ENCODE assay signal across 19 mouse cellular contexts in the genomic region with DNA sequence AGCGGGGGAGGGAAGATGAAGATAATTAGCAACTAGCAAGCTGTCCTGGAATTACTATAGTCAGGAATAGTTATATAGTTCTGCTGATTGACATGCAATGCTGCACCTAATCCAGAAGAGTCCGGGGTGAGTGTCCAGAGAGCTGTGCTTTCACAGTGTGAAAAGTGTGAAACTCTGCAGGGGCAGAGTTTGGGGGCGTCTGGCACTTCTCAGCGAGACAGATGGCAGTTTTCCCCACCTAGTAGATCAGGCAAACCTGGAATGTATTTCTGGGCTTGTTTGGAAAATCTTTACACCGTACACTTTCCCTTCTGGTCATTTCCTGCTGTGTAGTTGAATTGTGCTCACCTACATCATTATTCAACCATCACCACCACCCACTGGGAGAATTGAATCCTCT.
DNase-seq lines count a peak whose midpoint lies in the region; ATAC-seq lines count a peak whose summit lies in the region.
"Had no signal": no experiment of that assay in that cellular context is flagged by ENCODE, and none has a peak within 500 bp of the region (broad histone marks: within the 10 kb centered on the region; RNA-seq: fewer than 3 reads in every experiment).

No protein-coding gene starts in this region.

- intact Hi-C loops in left cerebral cortex, postnatal 4 days (cut with DNase I): no loop called here

- peak; percentile 35 for DNase-seq in forebrain, embryonic 14.5 days (ENCODE audit: low spot score)
- no peak for DNase-seq in forebrain, embryonic 11.5 days (ENCODE audit: low spot score)
- peak; percentile 22 to 31 for DNase-seq in left cerebral cortex, adult 18-20 months (ENCODE audit: low spot score in 2 of 2)
- no peak for DNase-seq in left cerebral cortex, postnatal 4 days
- peak; percentile 25 to 44 for DNase-seq in right cerebral cortex, adult 2 months (ENCODE audit: low spot score in 2 of 2)
- DNase-seq in right cerebral cortex, postnatal 36 days (ENCODE audit: low spot score in 2 of 2): no peak
- no peak for DNase-seq in liver, embryonic 11.5 days (ENCODE audit: low spot score)
- DNase-seq: cerebellum, adult 11-12 months; cerebellum, adult 9-10 months; cerebellum, postnatal 36 days; gastrocnemius, postnatal 10 days; heart, postnatal 10 days; heart, postnatal 4 days; kidney, adult 11 months had no signal

- no peaks in the 10 kb centered on the region for H3K4me1 ChIP-seq in forebrain, embryonic 14.5 days (ENCODE audit: control insufficient read depth, insufficient read depth, low read length)
- no peaks in the 10 kb centered on the region for H3K4me1 ChIP-seq in forebrain, embryonic 11.5 days (replicated peaks; ENCODE audit: control insufficient read depth, insufficient read depth, low read length)
- H3K4me1 ChIP-seq in liver, embryonic 11.5 days (replicated peaks; ENCODE audit: control insufficient read depth, insufficient read depth, low read length): no peaks in the 10 kb centered on the region
- H3K4me1 ChIP-seq: embryonic facial prominence, embryonic 15.5 days; heart, embryonic 10.5 days; hindbrain, embryonic 12.5 days had no signal

- no peak overlapping the region for H3K4me2 ChIP-seq in forebrain, embryonic 14.5 days (ENCODE audit: low read length)
- no peak overlapping the region for H3K4me2 ChIP-seq in forebrain, embryonic 11.5 days (ENCODE audit: low read depth, low read length, severe bottlenecking)
- no peak overlapping the region for H3K4me2 ChIP-seq in liver, embryonic 11.5 days
- H3K4me2 ChIP-seq: embryonic facial prominence, embryonic 15.5 days; hindbrain, embryonic 12.5 days had no signal

- H3K27ac ChIP-seq in forebrain, embryonic 14.5 days (ENCODE audit: low read depth, low read length): no peak overlapping the region
- no peak overlapping the region for H3K27ac ChIP-seq in forebrain, embryonic 11.5 days (ENCODE audit: low read depth, low read length)
- no peak overlapping the region for H3K27ac ChIP-seq in liver, embryonic 11.5 days (ENCODE audit: low read depth, low read length)
- H3K27ac ChIP-seq: embryonic facial prominence, embryonic 15.5 days; heart, embryonic 10.5 days; hindbrain, embryonic 12.5 days; hindbrain, postnatal 0 days had no signal

- no peaks in the 10 kb centered on the region for H3K36me3 ChIP-seq in forebrain, embryonic 14.5 days (ENCODE audit: control insufficient read depth, insufficient read depth, low read length)
- H3K36me3 ChIP-seq in forebrain, embryonic 11.5 days (ENCODE audit: control insufficient read depth, insufficient read depth, low read length): no peaks in the 10 kb centered on the region
- H3K36me3 ChIP-seq in liver, embryonic 11.5 days (ENCODE audit: control insufficient read depth, insufficient read depth, low read length): no peaks in the 10 kb centered on the region
- H3K36me3 ChIP-seq: embryonic facial prominence, embryonic 15.5 days; heart, embryonic 10.5 days had no signal

- WGBS in forebrain, embryonic 14.5 days: 37% methylated on average over 5 of the region's 5 CpGs
- 38% methylated on average over 5 of the region's 5 CpGs for WGBS in forebrain, embryonic 11.5 days
- 44% methylated on average over 5 of the region's 5 CpGs for WGBS in liver, embryonic 11.5 days

- H3K9ac ChIP-seq in forebrain, embryonic 14.5 days (ENCODE audit: low read length): no peak overlapping the region
- H3K9ac ChIP-seq in forebrain, embryonic 11.5 days (ENCODE audit: low read length): no peak overlapping the region
- no peak overlapping the region for H3K9ac ChIP-seq in liver, embryonic 11.5 days (ENCODE audit: low read depth, low read length)
- H3K9ac ChIP-seq: embryonic facial prominence, embryonic 15.5 days; hindbrain, embryonic 12.5 days had no signal

- peak; percentile 67; the same call in 1 of the 2 replicates for ATAC-seq in forebrain, embryonic 14.5 days
- no peak for ATAC-seq in forebrain, embryonic 11.5 days (replicated peaks; ENCODE audit: low FRiP score)
- no peak for ATAC-seq in liver, embryonic 11.5 days (replicated peaks; ENCODE audit: low FRiP score)
- ATAC-seq: hindbrain, postnatal 0 days had no signal

- H3K27me3 ChIP-seq in forebrain, embryonic 14.5 days (replicated peaks; ENCODE audit: control insufficient read depth, insufficient read depth, low read length): no peaks in the 10 kb centered on the region
- H3K27me3 ChIP-seq in forebrain, embryonic 11.5 days (ENCODE audit: control insufficient read depth, insufficient read depth, low read length): no peaks in the 10 kb centered on the region
- H3K27me3 ChIP-seq in liver, embryonic 11.5 days (replicated peaks; ENCODE audit: control insufficient read depth, insufficient read depth, low read length): no peaks in the 10 kb centered on the region
- H3K27me3 ChIP-seq: embryonic facial prominence, embryonic 15.5 days; hindbrain, embryonic 12.5 days had no signal

- no peaks in the 10 kb centered on the region for H3K9me3 ChIP-seq in forebrain, embryonic 14.5 days (replicated peaks; ENCODE audit: control insufficient read depth, low read length)
- no peaks in the 10 kb centered on the region for H3K9me3 ChIP-seq in forebrain, embryonic 11.5 days (ENCODE audit: control insufficient read depth, low read length)
- H3K9me3 ChIP-seq in liver, embryonic 11.5 days (ENCODE audit: control insufficient read depth, low read length): no peaks in the 10 kb centered on the region
- H3K9me3 ChIP-seq: embryonic facial prominence, embryonic 15.5 days; heart, embryonic 10.5 days; hindbrain, embryonic 12.5 days had no signal

- no peak overlapping the region for H3K4me3 ChIP-seq in forebrain, embryonic 14.5 days (ENCODE audit: low read depth, low read length)
- no peak overlapping the region for H3K4me3 ChIP-seq in forebrain, embryonic 11.5 days (ENCODE audit: low read depth, low read length)
- H3K4me3 ChIP-seq in liver, embryonic 11.5 days (ENCODE audit: low read depth, low read length): no peak overlapping the region
- H3K4me3 ChIP-seq: embryonic facial prominence, embryonic 15.5 days; erythroblast, embryonic 14.5 days; heart, embryonic 10.5 days; hindbrain, embryonic 12.5 days had no signal

Comparison
In these comparisons a context has a peak if more than half of its experiments do, and no peak if none do; other contexts are left out.
1. DNase-seq: peak in forebrain, embryonic 14.5 days (single experiment), left cerebral cortex, adult 18-20 months (2 of 2) and right cerebral cortex, adult 2 months (2 of 2); none in forebrain, embryonic 11.5 days (single experiment), left cerebral cortex, postnatal 4 days (single experiment), right cerebral cortex, postnatal 36 days (0 of 2) and liver, embryonic 11.5 days (single experiment).